Mouse (Mus musculus): ENCODE data around the gene Vmn2r66. TPM values are rescaled to one million over a fixed set of nuclear protein-coding genes. Genes with fewer than 3 reads are reported as not detected.

Gene Vmn2r66
- not detected for total RNA-seq (2021)

DNA sequence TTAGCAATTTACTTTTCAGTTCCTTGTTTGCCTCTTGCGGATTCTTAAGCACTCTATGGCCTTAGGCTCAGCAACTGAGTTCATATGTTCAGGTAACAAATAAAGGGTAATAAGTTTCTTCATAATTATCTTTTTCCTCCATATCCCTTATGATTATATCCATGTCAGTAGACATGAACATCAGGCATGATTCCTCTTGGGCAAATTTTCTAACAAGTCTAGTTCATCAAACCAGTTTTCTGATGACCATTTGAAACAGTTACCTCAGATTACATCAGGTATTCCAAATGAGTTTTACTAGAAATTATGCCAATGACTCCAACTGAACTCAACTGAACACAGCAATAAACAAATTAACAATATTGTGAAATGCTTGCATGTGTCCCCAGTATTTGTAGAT, at the start of gene Vmn2r66:
Vmn2r66 (minus strand) TSS at position 101 of the 400 bp plus-strand sequence.
- no peak for DNase-seq
- intact Hi-C loops (cut with DNase I): no loop called here

DNA sequence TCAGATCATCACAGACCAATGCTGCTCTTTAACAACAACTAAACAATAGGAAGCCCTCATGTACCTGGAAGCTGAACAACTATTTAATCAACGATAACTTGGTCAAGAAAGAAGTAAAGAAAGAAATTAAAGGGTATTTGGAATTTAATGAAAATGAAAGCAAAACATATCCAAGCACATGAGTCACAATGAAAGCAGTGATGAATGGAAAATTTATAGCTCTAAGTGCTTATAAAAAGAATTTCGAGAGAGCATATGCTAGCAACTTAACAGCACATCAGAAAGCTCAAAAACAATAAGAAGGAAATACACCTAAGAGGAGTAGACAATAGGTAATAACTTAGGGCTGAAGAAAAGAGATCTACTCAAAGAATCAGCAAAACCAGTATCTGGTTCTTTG, 15.4 kb downstream of the Vmn2r66 start:
- intact Hi-C loops (cut with DNase I): no loop called here
- DNase-seq: no peak

DNA sequence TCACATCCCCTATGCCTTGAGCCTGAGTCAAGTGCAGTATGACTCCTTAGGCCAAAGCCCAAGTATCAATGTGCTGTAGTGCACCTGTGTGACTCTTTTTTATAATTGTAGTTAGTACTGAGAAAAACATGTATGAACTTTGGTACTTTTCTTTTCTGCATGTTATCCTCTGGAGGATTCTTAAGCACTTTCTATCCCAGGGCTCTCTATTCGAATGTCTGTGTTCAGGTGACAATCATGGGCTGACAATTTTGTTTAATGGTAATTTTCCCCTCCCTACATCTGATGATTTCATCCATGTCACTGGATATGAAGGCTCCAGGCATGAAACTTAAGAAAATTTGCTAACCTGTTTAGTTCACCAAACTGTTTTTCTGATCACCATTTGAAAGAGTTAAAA, 48.1 kb downstream of the Vmn2r66 start, which contains the start of gene Vmn2r65:
Vmn2r65 (minus strand) TSS at position 101 of the 400 bp plus-strand sequence.
- intact Hi-C loops (cut with DNase I): no loop called here

More for the DNA sequence above, 48.1 kb downstream of the Vmn2r66 start, which contains the start of gene Vmn2r65:
- no peak for DNase-seq

Other genes with a start within 250 kb of the Vmn2r66 start
- not detected for gene Olfr291, start 158.7 kb downstream of the Vmn2r66 start, total RNA-seq (2021)
- gene Vmn2r65, start 48.2 kb downstream of the Vmn2r66 start, total RNA-seq (2021): not detected
- not detected for gene Vmn2r67, start 143.7 kb upstream of the Vmn2r66 start, total RNA-seq (2021)
- gene Vmn2r68, start 225.5 kb upstream of the Vmn2r66 start, total RNA-seq (2021): not detected

Measured in left cerebral cortex, postnatal 4 days (tissue).